ENCODE assay signal across 22 mouse cellular contexts in genomic region chr12:116205726-116206125, GRCm38 (mm10). TPM values are rescaled to one million over a fixed set of nuclear protein-coding genes. Genes with fewer than 3 reads are reported as not detected.
DNase-seq lines count a peak whose midpoint lies in the region; ATAC-seq lines count a peak whose summit lies in the region.
"Had no signal": no experiment of that assay in that cellular context is flagged by ENCODE, and none has a peak within 500 bp of the region (broad histone marks: within the 10 kb centered on the region; RNA-seq: fewer than 3 reads in every experiment).

No protein-coding gene starts in this region.

- no peak overlapping the region for H3K27ac ChIP-seq in midbrain, embryonic 11.5 days (ENCODE audit: low read depth, low read length)
- H3K27ac ChIP-seq in midbrain, embryonic 16.5 days (ENCODE audit: low read length): no peak overlapping the region
- peak overlapping the region; percentile 63; the same call in 1 of the 2 replicates for H3K27ac ChIP-seq in stomach, embryonic 15.5 days
- H3K27ac ChIP-seq: embryonic facial prominence, embryonic 13.5 days; heart, embryonic 10.5 days; hindbrain, embryonic 12.5 days; kidney, embryonic 15.5 days; limb, embryonic 12.5 days; liver, embryonic 12.5 days had no signal

- ATAC-seq in midbrain, embryonic 11.5 days (ENCODE audit: low FRiP score): 0 out of 2 replicates have a peak, but pooled peaks have one; percentile 8
- no peak for ATAC-seq in midbrain, embryonic 16.5 days
- ATAC-seq in stomach, embryonic 15.5 days (ENCODE audit: insufficient read depth, low FRiP score, low read depth): no peak
- ATAC-seq: forebrain, postnatal 0 days; liver, embryonic 12.5 days had no signal

- no peak overlapping the region for H3K9ac ChIP-seq in midbrain, embryonic 11.5 days (ENCODE audit: low read length)
- no peak overlapping the region for H3K9ac ChIP-seq in midbrain, embryonic 16.5 days (ENCODE audit: low read depth, low read length)
- H3K9ac ChIP-seq in stomach, embryonic 15.5 days: no peak overlapping the region
- H3K9ac ChIP-seq: embryonic facial prominence, embryonic 13.5 days; forebrain, postnatal 0 days; hindbrain, embryonic 12.5 days; kidney, embryonic 15.5 days; limb, embryonic 12.5 days; liver, embryonic 12.5 days had no signal

- H3K9me3 ChIP-seq in midbrain, embryonic 11.5 days (ENCODE audit: control insufficient read depth, low read length): no peaks in the 10 kb centered on the region
- no peaks in the 10 kb centered on the region for H3K9me3 ChIP-seq in midbrain, embryonic 16.5 days (replicated peaks; ENCODE audit: control insufficient read depth, low read length, poor library complexity, severe bottlenecking)
- no peaks in the 10 kb centered on the region for H3K9me3 ChIP-seq in stomach, embryonic 15.5 days
- H3K9me3 ChIP-seq: embryonic facial prominence, embryonic 13.5 days; heart, embryonic 10.5 days; hindbrain, embryonic 12.5 days; kidney, embryonic 15.5 days; limb, embryonic 12.5 days; liver, embryonic 12.5 days had no signal

- H3K4me2 ChIP-seq in midbrain, embryonic 11.5 days: no peak overlapping the region
- no peak overlapping the region for H3K4me2 ChIP-seq in midbrain, embryonic 16.5 days (ENCODE audit: low read length)
- no peak overlapping the region for H3K4me2 ChIP-seq in stomach, embryonic 15.5 days
- H3K4me2 ChIP-seq: embryonic facial prominence, embryonic 13.5 days; hindbrain, embryonic 12.5 days; kidney, embryonic 15.5 days; limb, embryonic 12.5 days; liver, embryonic 12.5 days had no signal

- DNase-seq in frontal cortex, adult 2 months (ENCODE audit: extremely low spot score in 1 of 2, low spot score in 1 of 2): peak; percentile 11 to 29
- DNase-seq in frontal cortex, postnatal 36 days (ENCODE audit: low spot score in 2 of 2): no peak
- no peak for DNase-seq in midbrain, embryonic 11.5 days (ENCODE audit: low spot score, missing footprints)
- peak; percentile 53 for DNase-seq in brain, adult 2 months (ENCODE audit: low read depth, low spot score)
- DNase-seq in kidney, adult 8-10 months: no peak
- no peak for DNase-seq in spleen, adult 12 weeks (ENCODE audit: low spot score)
- DNase-seq: adrenal gland, postnatal 10 days; cerebellum, adult 9-11 months; forebrain, postnatal 0 days; gastrocnemius, postnatal 25 days; heart, postnatal 10 days; kidney, postnatal 4 days; lung, adult 2 months; spleen, adult 18-20 months had no signal

- no peak overlapping the region for H3K4me3 ChIP-seq in midbrain, embryonic 11.5 days (ENCODE audit: low read depth, low read length)
- no peak overlapping the region for H3K4me3 ChIP-seq in midbrain, embryonic 16.5 days (ENCODE audit: low read depth, low read length)
- H3K4me3 ChIP-seq in stomach, embryonic 15.5 days (replicated peaks): no peak overlapping the region
- H3K4me3 ChIP-seq: embryonic facial prominence, embryonic 13.5 days; heart, embryonic 10.5 days; hindbrain, embryonic 12.5 days; kidney, embryonic 15.5 days; limb, embryonic 12.5 days; liver, embryonic 12.5 days had no signal

- WGBS in midbrain, embryonic 11.5 days: 97% methylated on average over 3 of the region's 3 CpGs
- WGBS in midbrain, embryonic 16.5 days: 88% methylated on average over 3 of the region's 3 CpGs
- 48% methylated on average over 3 of the region's 3 CpGs for WGBS in stomach, embryonic 15.5 days

- H3K36me3 ChIP-seq in midbrain, embryonic 11.5 days (ENCODE audit: control insufficient read depth, insufficient read depth, low read length): no peaks in the 10 kb centered on the region
- peaks cover 10% of the 10 kb centered on the region for H3K36me3 ChIP-seq in midbrain, embryonic 16.5 days (ENCODE audit: control insufficient read depth, insufficient read depth, low read length)
- H3K36me3 ChIP-seq in stomach, embryonic 15.5 days: peaks cover 9% of the 10 kb centered on the region; the same call in 1 of the 2 replicates
- H3K36me3 ChIP-seq: heart, embryonic 10.5 days had no signal

- no peaks in the 10 kb centered on the region for H3K27me3 ChIP-seq in midbrain, embryonic 11.5 days (ENCODE audit: control insufficient read depth, insufficient read depth, low read length)
- no peaks in the 10 kb centered on the region for H3K27me3 ChIP-seq in midbrain, embryonic 16.5 days (ENCODE audit: control insufficient read depth, insufficient read depth, low read depth, low read length)
- H3K27me3 ChIP-seq in stomach, embryonic 15.5 days (replicated peaks): no peaks in the 10 kb centered on the region
- H3K27me3 ChIP-seq: embryonic facial prominence, embryonic 13.5 days; hindbrain, embryonic 12.5 days; kidney, embryonic 15.5 days; limb, embryonic 12.5 days; liver, embryonic 12.5 days had no signal

- H3K4me1 ChIP-seq in midbrain, embryonic 11.5 days (ENCODE audit: control insufficient read depth, insufficient read depth, low read length): no peaks in the 10 kb centered on the region
- H3K4me1 ChIP-seq in midbrain, embryonic 16.5 days (ENCODE audit: control insufficient read depth, insufficient read depth, low read length): no peaks in the 10 kb centered on the region
- H3K4me1 ChIP-seq in stomach, embryonic 15.5 days: 0 out of 2 replicates have a peak, but pooled peaks cover 3% of the 10 kb centered on the region
- H3K4me1 ChIP-seq: heart, embryonic 10.5 days; hindbrain, embryonic 12.5 days; kidney, embryonic 15.5 days; limb, embryonic 12.5 days; liver, embryonic 12.5 days had no signal

RNA-seq across cellular contexts. Expression of gene Wdr60, which starts 57.1 kb away (rescaled TPM):
- 27.8 TPM in 2 replicates for polyA plus RNA-seq in frontal cortex, adult 2 months (2012; rRNA removed)
- polyA plus RNA-seq in midbrain, embryonic 11.5 days (2014; fragmentation: Nextera tagmentation; extraction: Ambion mirVana): 14.1 and 16.2 TPM in 2 replicates
- polyA plus RNA-seq in midbrain, embryonic 16.5 days (2015; fragmentation: Nextera tagmentation; extraction: Ambion mirVana): 20.8 and 21.1 TPM in 2 replicates
- 17.9 and 23.1 TPM in 2 replicates for polyA plus RNA-seq in stomach, embryonic 15.5 days (2015; fragmentation: Nextera tagmentation; extraction: Ambion mirVana)

Comparison
In these comparisons a context has a peak if more than half of its experiments do, and no peak if none do; other contexts are left out.
1. DNase-seq: peak in frontal cortex, adult 2 months (2 of 2) and brain, adult 2 months (single experiment); none in frontal cortex, postnatal 36 days (0 of 2), midbrain, embryonic 11.5 days (single experiment), kidney, adult 8-10 months (0 of 2) and spleen, adult 12 weeks (single experiment).